Mouse (Mus musculus) spleen, embryonic (tissue): Measurements from ENCODE around the gene Adm2.

Source experiments
- CTCF ChIA-PET: fragments of 350-600 bp; sonication (Branson Sonifier 250); formaldehyde crosslinking; loops from one replicate; lab custom pipeline; 2022; lab: Charles Lee

Gene Adm2

DNA sequence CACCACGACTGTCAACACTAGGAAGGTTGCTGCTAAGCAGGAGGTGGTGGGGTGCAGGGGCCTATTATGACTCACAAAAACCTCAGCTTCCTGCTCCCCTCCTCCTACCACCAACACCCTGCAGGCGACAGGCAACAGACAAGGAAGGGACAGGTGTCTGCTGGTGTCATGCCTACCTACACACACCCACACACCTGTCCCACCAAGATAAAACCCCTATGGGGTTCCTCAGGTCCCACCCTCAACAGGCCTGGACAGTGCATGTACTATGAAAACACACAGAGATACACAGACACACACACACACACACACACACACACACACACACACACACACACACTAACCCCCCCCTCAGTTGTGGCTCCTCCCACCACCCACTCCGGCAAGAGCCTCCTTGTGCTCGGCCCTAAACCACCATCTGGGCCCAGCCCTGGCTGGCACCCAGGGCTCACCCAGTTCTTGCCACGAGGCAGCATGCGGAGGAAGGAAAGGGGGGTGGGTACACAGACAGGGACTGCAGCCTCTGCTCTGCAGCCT is 12.5 kb upstream of the Adm2 start:
- CTCF ChIA-PET, result no interaction called here

GRCm38 (mm10) chr15:89313359-89313758 is 9.2 kb upstream of the Adm2 start:
- CTCF ChIA-PET, result no interaction called here

- CTCF ChIA-PET, result no interaction called here
Observed at GRCm38 (mm10) chr15:89314107-89314506, 8.4 kb upstream of the Adm2 start.

- CTCF ChIA-PET, result interaction anchor here (0.6 kb wide), 1 partner anchor 120 kb away, joined by 3 read pairs; no protein-coding TSS in a partner anchor
Observed at GRCm38 (mm10) chr15:89314511-89315189, 7.9 kb upstream of the Adm2 start.

DNA sequence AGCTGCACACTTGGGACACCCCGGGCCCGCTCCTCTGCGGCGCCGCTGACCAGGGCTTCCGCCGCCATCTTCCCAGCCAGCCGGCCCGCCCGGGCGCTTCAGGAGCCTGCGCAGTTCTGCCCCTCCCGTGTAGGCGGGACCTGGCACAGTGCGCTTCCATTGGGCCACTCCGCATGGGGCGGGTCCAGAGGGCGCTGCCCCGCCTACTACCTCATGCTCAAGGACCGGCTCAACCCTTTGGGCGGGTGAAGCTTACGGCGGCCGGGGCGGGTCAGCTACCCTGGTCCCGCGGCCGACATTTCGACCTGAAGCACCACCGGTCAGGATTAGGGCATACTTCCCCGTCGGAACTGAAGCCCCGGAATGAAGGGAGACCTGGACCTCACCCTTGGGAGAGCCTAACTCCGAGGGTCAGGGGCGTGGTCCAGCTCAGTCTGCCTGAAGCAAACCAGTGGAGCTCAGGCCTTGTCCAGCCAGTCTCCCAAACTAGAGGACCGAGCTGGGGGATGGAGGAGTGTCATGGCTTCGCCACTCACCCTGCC is 7.3 kb upstream of the Adm2 start, which contains the start of gene Sbf1:
Sbf1 (minus strand) TSS at position 122 of the 542 bp plus-strand sequence.
- CTCF ChIA-PET, result interaction anchor here (0.6 to 1.6 kb wide), 2 partner anchors 59 to 120 kb away, joined by 3 read pairs; partner anchors contain the start of gene Sco2

GRCm38 (mm10) chr15:89316146-89316545 is 6.4 kb upstream of the Adm2 start:
- CTCF ChIA-PET, result interaction anchor here (1.6 kb wide), 1 partner anchor 58 kb away, joined by 3 read pairs; the partner anchor contains the start of gene Sco2

GRCm38 (mm10) chr15:89321264-89321663 is 1.3 kb upstream of the Adm2 start:
- CTCF ChIA-PET, result no interaction called here

GRCm38 (mm10) chr15:89323656-89324055 is 1.1 kb downstream of the Adm2 start:
- CTCF ChIA-PET, result interaction anchor here (0.6 to 0.9 kb wide), 2 partner anchors 16 to 114 kb away, joined by 3 to 7 read pairs; no protein-coding TSS in a partner anchor

- CTCF ChIA-PET, result no interaction called here
Observed at GRCm38 (mm10) chr15:89326441-89326840, 3.9 kb downstream of the Adm2 start.

DNA sequence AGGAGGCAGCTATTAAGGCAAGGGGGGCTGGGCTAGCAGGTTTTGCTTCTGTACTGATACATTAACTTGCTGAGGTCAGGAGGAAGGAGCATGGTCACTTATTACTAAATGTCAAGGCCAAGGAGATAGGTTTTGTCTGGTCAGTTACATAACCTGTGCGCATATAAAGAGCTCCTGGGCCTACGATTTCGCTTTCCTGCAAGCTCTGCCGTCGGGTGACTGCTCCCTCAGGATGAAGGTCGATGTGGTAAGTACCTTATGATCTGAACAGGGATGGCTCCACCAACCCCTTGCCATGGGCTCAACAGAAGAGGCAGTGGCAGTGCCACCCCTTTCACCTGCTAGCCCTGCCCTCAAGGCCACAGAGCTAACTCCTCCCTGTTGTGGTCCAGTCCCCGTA is 11.8 kb downstream of the Adm2 start, which contains the start of gene Miox:
Miox (plus strand) TSS at position 128 of the 400 bp plus-strand sequence.
- CTCF ChIA-PET, result no interaction called here

GRCm38 (mm10) chr15:89334774-89335537 is 12.4 kb downstream of the Adm2 start:
- CTCF ChIA-PET, result no interaction called here

DNA sequence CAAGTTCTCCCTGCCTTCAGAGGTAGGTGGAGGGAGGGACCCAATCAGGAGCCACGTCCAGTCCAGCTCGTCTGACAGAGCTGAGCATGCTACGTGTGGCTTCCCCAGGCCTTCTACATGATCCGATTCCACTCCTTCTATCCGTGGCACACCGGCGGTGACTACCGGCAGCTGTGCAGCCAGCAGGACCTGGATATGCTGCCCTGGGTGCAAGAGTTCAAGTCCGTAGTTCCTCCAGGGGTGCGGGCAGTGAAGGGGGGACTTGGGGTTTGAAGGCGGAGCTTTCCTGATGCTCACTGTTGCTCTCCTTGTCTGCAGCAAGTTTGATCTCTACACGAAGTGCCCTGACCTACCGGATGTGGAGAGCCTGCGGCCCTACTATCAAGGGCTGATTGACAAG is 13.9 kb downstream of the Adm2 start:
- CTCF ChIA-PET, result no interaction called here

GRCm38 (mm10) chr15:89339696-89340095 is 17.2 kb downstream of the Adm2 start:
- CTCF ChIA-PET, result interaction anchor here (0.6 to 0.7 kb wide), 2 partner anchors 16 to 122 kb away, joined by 3 read pairs; no protein-coding TSS in a partner anchor

DNA sequence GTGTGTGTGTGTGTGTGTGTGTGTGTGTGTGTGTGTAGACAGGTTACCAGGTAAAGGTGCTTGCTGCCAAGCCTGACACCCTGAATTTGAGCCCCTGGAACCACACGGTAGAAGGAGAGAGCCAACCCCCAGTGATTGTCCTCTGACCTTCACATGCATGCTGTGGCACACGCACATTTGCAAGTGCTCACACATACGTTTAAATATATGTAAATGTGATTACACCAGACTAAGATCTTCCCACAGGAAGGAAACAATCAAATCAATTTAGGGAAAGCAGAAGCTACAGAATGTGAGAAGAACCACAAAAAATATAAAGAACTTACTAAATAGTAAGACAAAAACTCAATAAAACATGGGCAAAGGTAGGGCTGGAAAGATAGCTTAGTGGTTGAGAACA is 17.6 kb downstream of the Adm2 start:
- CTCF ChIA-PET, result no interaction called here

- CTCF ChIA-PET, result interaction anchor here (0.6 kb wide), 1 partner anchor 23 kb away, joined by 4 read pairs; no protein-coding TSS in a partner anchor
Observed at GRCm38 (mm10) chr15:89341678-89342077, 19.2 kb downstream of the Adm2 start.

DNA sequence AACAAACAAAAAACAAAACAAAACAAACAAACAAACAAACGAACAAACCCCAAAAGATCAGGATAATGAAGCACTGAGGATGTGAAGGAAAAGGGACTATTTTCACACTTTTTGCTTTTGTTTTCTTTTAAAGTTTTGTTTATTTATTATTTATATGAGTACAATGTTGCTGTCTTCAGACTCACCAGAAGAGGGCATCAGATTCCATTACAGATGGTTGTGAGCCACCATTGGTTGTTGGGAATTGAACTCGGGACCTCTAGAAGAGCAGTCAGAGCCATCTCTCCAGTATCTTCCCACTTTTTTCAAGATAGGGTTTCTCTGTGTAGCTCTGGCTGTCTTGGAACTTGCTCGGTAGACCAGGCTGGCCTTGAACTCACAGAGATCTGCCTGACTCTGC is 20.8 kb downstream of the Adm2 start:
- CTCF ChIA-PET, result no interaction called here

GRCm38 (mm10) chr15:89350447-89350846 is 27.9 kb downstream of the Adm2 start:
- CTCF ChIA-PET, result no interaction called here

GRCm38 (mm10) chr15:89351302-89351701 is 28.8 kb downstream of the Adm2 start:
- CTCF ChIA-PET, result no interaction called here

DNA sequence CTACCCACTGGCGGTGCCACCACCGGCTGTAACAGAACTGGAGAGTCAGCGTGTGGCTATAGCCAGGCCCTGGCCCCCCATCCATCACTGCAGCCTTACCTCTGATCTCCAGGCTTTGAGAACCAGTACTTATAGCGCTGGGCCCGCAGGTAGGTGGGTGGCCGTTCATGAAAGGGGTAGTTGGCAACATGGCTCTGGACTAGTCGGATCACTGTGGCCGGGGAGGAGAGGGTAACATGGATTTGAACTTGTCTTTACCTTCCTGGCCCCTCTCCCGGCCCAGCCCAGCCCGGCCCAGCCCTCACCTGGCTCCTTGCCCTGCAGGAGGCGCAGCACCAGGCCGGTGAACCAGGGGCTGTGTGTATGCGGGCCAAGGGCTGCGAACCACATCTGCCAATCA is 29.5 kb downstream of the Adm2 start:
- CTCF ChIA-PET, result interaction anchor here (0.6 kb wide), 1 partner anchor 10 kb away, joined by 3 read pairs; no protein-coding TSS in a partner anchor

- CTCF ChIA-PET, result interaction anchor here (0.6 kb wide), 1 partner anchor 9 kb away, joined by 3 read pairs; no protein-coding TSS in a partner anchor
Observed at GRCm38 (mm10) chr15:89352795-89353194, 30.3 kb downstream of the Adm2 start.

- CTCF ChIA-PET, result no interaction called here
Observed at GRCm38 (mm10) chr15:89353837-89354236, 31.3 kb downstream of the Adm2 start.

DNA sequence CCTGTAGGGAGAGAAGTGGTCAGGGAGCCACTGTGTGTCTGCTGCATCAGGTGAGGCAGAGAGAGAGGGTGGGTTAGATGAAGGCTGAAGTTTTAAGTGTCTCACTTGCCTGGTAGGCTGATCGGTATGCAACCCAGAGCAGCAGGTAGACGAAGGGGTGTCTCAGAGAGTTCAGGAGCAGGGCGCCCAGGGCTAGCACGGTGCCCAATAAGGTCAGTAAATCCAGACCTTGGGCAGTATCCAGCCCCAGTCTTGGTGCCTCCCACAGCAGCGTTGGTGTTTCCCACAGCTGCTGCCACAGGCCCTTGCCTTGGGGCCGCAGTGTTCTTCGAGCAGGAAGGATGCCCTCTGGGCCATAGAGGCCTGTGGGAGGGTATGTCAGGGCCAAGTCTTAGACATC is 31.9 kb downstream of the Adm2 start:
- CTCF ChIA-PET, result no interaction called here
